Mouse (Mus musculus) frontal cortex, postnatal 36 days (tissue): ENCODE measurements at regions not wholly inside any gene's neighbourhood (a gene's known extent, or its start where the extent isn't known, plus 50 kb on each side); places are given as distances from the start of the nearest gene placed in this dataset.
A peak's percentile ranks its signal among the peaks of the same experiment; 100 is the strongest.

Source experiments
- DNase-seq, 2 experiments: peaks; one replicate each; pipeline ENCODE4 v3.0.0; 2022; ENCODE audit warnings: low spot score in 2 of 2

- no peak for DNase-seq
Observed at GRCm38 (mm10) chr14:114863585-114863984, 228.4 kb upstream of the Gpc5 start.

- DNase-seq = no peak
Observed at GRCm38 (mm10) chr14:114864102-114864501, 227.9 kb upstream of the Gpc5 start.

GRCm38 (mm10) chr14:114869233-114869632 lies 222.8 kb upstream of the Gpc5 start:
- peak in 1 of 2 experiments; percentile 39 for DNase-seq

GRCm38 (mm10) chr14:114875101-114875500 lies 216.9 kb upstream of the Gpc5 start:
- DNase-seq = no peak

- DNase-seq = no peak
Observed at GRCm38 (mm10) chr14:114876427-114876826, 215.6 kb upstream of the Gpc5 start.

- DNase-seq = no peak
Observed at GRCm38 (mm10) chr14:114877477-114877876, 214.5 kb upstream of the Gpc5 start.

GRCm38 (mm10) chr14:114880291-114880690 lies 211.7 kb upstream of the Gpc5 start:
- no peak for DNase-seq

- no peak for DNase-seq
Observed at GRCm38 (mm10) chr14:114904109-114904508, 187.9 kb upstream of the Gpc5 start.

- DNase-seq = peak; percentile 8 to 20
Observed at GRCm38 (mm10) chr14:114912271-114912670, 179.7 kb upstream of the Gpc5 start.

- DNase-seq = peak; percentile 39 to 71
Observed at GRCm38 (mm10) chr14:114913238-114913637, 178.8 kb upstream of the Gpc5 start.

- DNase-seq = no peak
Observed at GRCm38 (mm10) chr14:114945744-114946143, 146.3 kb upstream of the Gpc5 start.

- DNase-seq = no peak
Observed at GRCm38 (mm10) chr14:114946321-114946720, 145.7 kb upstream of the Gpc5 start.

GRCm38 (mm10) chr14:114948341-114949155 lies 143.5 kb upstream of the Gpc5 start:
- DNase-seq = no peak

GRCm38 (mm10) chr14:114949156-114949496 lies 142.9 kb upstream of the Gpc5 start:
- DNase-seq = no peak

GRCm38 (mm10) chr14:114952280-114952679 lies 139.7 kb upstream of the Gpc5 start:
- no peak for DNase-seq

- DNase-seq = no peak
Observed at GRCm38 (mm10) chr14:114953070-114953665, 138.8 kb upstream of the Gpc5 start.

- DNase-seq = no peak
Observed at GRCm38 (mm10) chr14:114954287-114954686, 137.7 kb upstream of the Gpc5 start.

GRCm38 (mm10) chr14:114955572-114955971 lies 136.4 kb upstream of the Gpc5 start:
- DNase-seq = no peak

- DNase-seq = no peak
Observed at GRCm38 (mm10) chr14:114960273-114960672, 131.7 kb upstream of the Gpc5 start.

- no peak for DNase-seq
Observed at GRCm38 (mm10) chr14:114965941-114966340, 126.1 kb upstream of the Gpc5 start.

- DNase-seq = no peak
Observed at GRCm38 (mm10) chr14:114969020-114969419, 123.0 kb upstream of the Gpc5 start.

- peak in 1 of 2 experiments; percentile 22 for DNase-seq
Observed at GRCm38 (mm10) chr14:114981120-114981519, 110.9 kb upstream of the Gpc5 start.

- no peak for DNase-seq
Observed at GRCm38 (mm10) chr14:115003223-115003622, 88.8 kb upstream of the Gpc5 start.
